Mouse (Mus musculus): Measurements from ENCODE around the gene Aip.
"Not testable (repeated sequence)": the region's sequence is repeated elsewhere in the genome, so short reads cannot be mapped to it uniquely, and the experiment has no call there.

Gene Aip

GRCm38 (mm10) chr19:4066280-4066679, 59.4 kb downstream of the Aip start:
- DNase-seq (ENCODE audit: low read depth, low spot score), result no peak

- DNase-seq (ENCODE audit: low read depth, low spot score), result not testable (repeated sequence)
Measured at GRCm38 (mm10) chr19:4064501-4064900, 61.2 kb downstream of the Aip start.
